Mouse (Mus musculus) CH12.LX (cell line): Measurements from ENCODE around the gene Uba52.

Experiments
- CHD2 ChIP-seq: IDR thresholded peaks from 2 replicates; pipeline ENCODE4 v1.6.1; 2011; ENCODE audit warnings: low read length, improper control_type of control experiment
- CTCF ChIP-seq, 2 experiments: IDR thresholded peaks in 1 of 2; conservative IDR thresholded peaks in 1 of 2; 2 replicates each; pipeline ENCODE4 v1.5.1; 2011 to 2012; ENCODE audit warnings: low read depth in 2 of 2, low read length in 2 of 2, improper control_type of control experiment in 1 of 2, inconsistent platforms in 1 of 2, mild to moderate bottlenecking in 1 of 2, moderate library complexity in 1 of 2
- E2F4 ChIP-seq: IDR thresholded peaks from 2 replicates; pipeline ENCODE4 v1.6.1; 2011; ENCODE audit warnings: low read depth, low read length, improper control_type of control experiment; ENCODE audit not compliant: insufficient replicate concordance
- ELF1 ChIP-seq: IDR thresholded peaks from 2 replicates; pipeline ENCODE4 v1.6.1; 2014; ENCODE audit warnings: low read depth, mild to moderate bottlenecking, inconsistent platforms, low read length, improper control_type of control experiment
- EP300 ChIP-seq: IDR thresholded peaks from 2 replicates; pipeline ENCODE4 v1.6.1; 2011; ENCODE audit warnings: low read length, improper control_type of control experiment
- HCFC1 ChIP-seq: IDR thresholded peaks from 2 replicates; pipeline ENCODE4 v1.6.1; 2012; ENCODE audit warnings: low read depth, mild to moderate bottlenecking, inconsistent platforms, low read length, improper control_type of control experiment
- MAFK ChIP-seq: IDR thresholded peaks from 2 replicates; pipeline ENCODE4 v1.6.1; 2011; ENCODE audit warnings: low read length, improper control_type of control experiment; ENCODE audit not compliant: insufficient replicate concordance
- MYC ChIP-seq: IDR thresholded peaks from 2 replicates; pipeline ENCODE4 v1.6.1; 2011; ENCODE audit warnings: low read depth, mild to moderate bottlenecking, improper control_type of control experiment, low read length
- NELFE ChIP-seq: IDR thresholded peaks from 2 replicates; pipeline ENCODE4 v1.6.1; 2011; ENCODE audit warnings: low read depth, low read length, improper control_type of control experiment
- POLR2A ChIP-seq: IDR thresholded peaks from 2 replicates; pipeline ENCODE4 v1.6.1; 2011; ENCODE audit warnings: low read depth, mild to moderate bottlenecking, improper control_type of control experiment, low read length
- RAD21 ChIP-seq: IDR thresholded peaks from 2 replicates; pipeline ENCODE4 v1.6.1; 2011; ENCODE audit warnings: low read depth, mild to moderate bottlenecking, low read length, improper control_type of control experiment, moderate library complexity
- USF1 ChIP-seq: IDR thresholded peaks from 2 replicates; pipeline ENCODE4 v1.6.1; 2014; ENCODE audit warnings: low read depth, mild to moderate bottlenecking, inconsistent platforms, low read length, improper control_type of control experiment

DNA sequence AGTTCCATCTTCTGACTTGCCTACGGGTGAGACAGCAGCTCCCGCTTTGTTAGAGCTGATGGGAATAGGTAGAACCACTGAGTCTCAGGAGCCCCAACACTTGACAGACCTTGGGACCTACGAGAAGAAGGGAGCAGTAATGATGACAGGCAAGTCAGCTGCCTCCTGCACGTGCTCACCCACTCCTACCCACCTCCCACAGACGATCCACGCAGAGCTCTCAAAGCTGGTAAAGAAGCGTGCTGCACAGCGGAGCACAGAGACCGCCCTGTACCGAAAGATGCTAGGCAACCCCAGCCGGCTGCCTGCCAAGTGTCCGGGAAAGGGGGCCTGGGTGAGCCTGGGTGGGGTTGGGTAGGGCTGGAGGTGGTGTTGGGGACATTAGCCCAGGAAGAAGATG, 23.7 kb upstream of the Uba52 start:
- no peak for TF ChIP-seq CTCF (conservative IDR thresholded peaks at IDR 0.05 in 1 of 2, IDR thresholded peaks at IDR 0.05 in 1 of 2; ENCODE audit: low read depth in 2 of 2, low read length in 2 of 2)
- no peak for TF ChIP-seq NELFE
- no peak for TF ChIP-seq POLR2A
- no peak for TF ChIP-seq E2F4
- TF ChIP-seq EP300 = no peak
- TF ChIP-seq USF1 = no peak
- no peak for TF ChIP-seq MYC
- no peak for TF ChIP-seq CHD2
- no peak for TF ChIP-seq ELF1
- no peak for TF ChIP-seq RAD21
- TF ChIP-seq HCFC1 = no peak
- TF ChIP-seq MAFK = no peak
